17 mouse cellular contexts compared by ENCODE assay signal in the genomic region with DNA sequence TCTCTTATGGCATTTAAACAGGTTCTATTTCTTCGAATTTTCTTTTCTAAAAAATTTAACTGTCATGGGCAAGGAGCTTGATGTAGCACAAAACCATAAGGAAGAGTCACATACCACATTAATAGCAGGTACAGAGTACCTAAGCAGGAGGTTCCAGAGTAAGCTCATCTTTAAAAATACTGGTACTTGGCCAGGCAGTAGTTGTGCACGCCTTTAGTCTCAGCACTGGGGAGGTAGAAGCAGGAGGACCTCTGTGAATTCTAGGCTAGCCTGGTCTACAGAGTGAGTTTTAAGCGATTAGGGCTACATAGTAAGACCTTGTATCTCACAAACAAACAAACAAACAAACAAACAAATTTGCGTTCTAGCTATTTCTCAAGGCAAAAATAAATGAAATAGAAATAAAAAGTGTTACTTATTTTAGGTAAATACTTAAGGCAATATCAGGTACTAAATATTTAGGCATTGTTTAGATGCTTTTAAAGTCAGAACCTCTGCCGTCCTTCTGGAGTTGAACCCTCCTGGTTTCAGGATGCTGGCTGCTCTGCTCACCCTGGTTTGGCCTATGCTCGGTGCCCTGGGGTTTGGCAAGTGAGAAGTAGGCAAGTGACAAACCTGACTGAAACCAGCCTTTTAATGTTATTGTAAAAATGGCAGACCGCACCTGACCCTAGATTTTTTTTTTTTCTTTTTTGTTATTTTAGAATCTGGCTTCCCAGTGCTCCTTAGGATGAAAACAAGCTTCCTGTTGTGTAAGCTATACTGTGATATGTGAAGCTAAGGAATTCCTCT.
DNase-seq lines count a peak whose midpoint lies in the region; ATAC-seq and TF ChIP-seq lines count a peak whose summit lies in the region.
"Had no signal": no experiment of that assay in that cellular context is flagged by ENCODE, and none has a peak within 500 bp of the region (broad histone marks: within the 10 kb centered on the region; RNA-seq: fewer than 3 reads in every experiment).

No protein-coding gene starts in this region.

- H3K4me3 ChIP-seq in layer of hippocampus, adult 2 months = no peak overlapping the region
- H3K4me3 ChIP-seq in lung, postnatal 0 days (ENCODE audit: low read depth, low read length) = no peak overlapping the region
- no peak overlapping the region for H3K4me3 ChIP-seq in CH12.LX (replicated peaks in 1 of 3; ENCODE audit: low read depth in 2 of 3, low read length in 2 of 3, poor library complexity in 1 of 3)
- H3K4me3 ChIP-seq in myocyte = no peak overlapping the region
- no peak overlapping the region for H3K4me3 ChIP-seq in midbrain, embryonic 10.5 days
- H3K4me3 ChIP-seq: embryonic facial prominence, embryonic 10.5 days; erythroblast, embryonic 14.5 days; forebrain, embryonic 10.5 days; heart, embryonic 12.5 days; hindbrain, embryonic 12.5 days had no signal

- no peaks in the 10 kb centered on the region for H3K36me3 ChIP-seq in lung, postnatal 0 days (ENCODE audit: insufficient read depth, low read length)
- H3K36me3 ChIP-seq in CH12.LX (replicated peaks in 1 of 2; ENCODE audit: control insufficient read depth in 1 of 2, insufficient read depth in 1 of 2, low read length in 1 of 2) (peaks cover 4 to 42% of the 10 kb centered on the region in 2 experiments), myocyte (ENCODE audit: control insufficient read depth, insufficient read depth) (no peaks in the 10 kb centered on the region)
- no peaks in the 10 kb centered on the region for H3K36me3 ChIP-seq in midbrain, embryonic 10.5 days
- H3K36me3 ChIP-seq: embryonic facial prominence, embryonic 10.5 days; forebrain, embryonic 10.5 days; heart, embryonic 12.5 days; hindbrain, embryonic 12.5 days had no signal

- TF ChIP-seq EP300 in lung, postnatal 0 days (IDR thresholded peaks at IDR 0.05) = no peak
- no peak for TF ChIP-seq EP300 in CH12.LX (IDR thresholded peaks at IDR 0.05; ENCODE audit: low read length)

- no peak overlapping the region for H3K9ac ChIP-seq in lung, postnatal 0 days (replicated peaks; ENCODE audit: low read depth)
- H3K9ac ChIP-seq in CH12.LX (ENCODE audit: insufficient read depth, low read depth) = peak overlapping the region; percentile 18; the same call in 1 of the 2 replicates
- H3K9ac ChIP-seq: heart, embryonic 12.5 days; hindbrain, embryonic 12.5 days had no signal

- no peak for TF ChIP-seq POLR2A in CH12.LX (IDR thresholded peaks at IDR 0.05; ENCODE audit: low read depth, low read length)
- no peak for TF ChIP-seq POLR2A in myocyte (IDR thresholded peaks at IDR 0.05; ENCODE audit: insufficient read length, low read depth)

- H3K79me2 ChIP-seq in CH12.LX (replicated peaks; ENCODE audit: control insufficient read depth, extremely low read depth, insufficient read depth, poor library complexity, severe bottlenecking) (peaks cover 78% of the 10 kb centered on the region), myocyte (ENCODE audit: control insufficient read depth, insufficient read depth) (peaks cover 85% of the 10 kb centered on the region)

- no peak overlapping the region for H3ac ChIP-seq in myocyte (ENCODE audit: control insufficient read depth, insufficient read length)

- no peak for TF ChIP-seq CTCF in layer of hippocampus, adult 2 months (conservative IDR thresholded peaks at IDR 0.05)
- TF ChIP-seq CTCF in lung, postnatal 0 days (IDR thresholded peaks at IDR 0.05) = no peak
- no peak for TF ChIP-seq CTCF in CH12.LX (conservative IDR thresholded peaks at IDR 0.05 in 1 of 2, IDR thresholded peaks at IDR 0.05 in 1 of 2; ENCODE audit: low read depth in 2 of 2, low read length in 2 of 2)

- H3K27me3 ChIP-seq in lung, postnatal 0 days (replicated peaks; ENCODE audit: insufficient read depth, low read length) = no peaks in the 10 kb centered on the region
- H3K27me3 ChIP-seq in CH12.LX (replicated peaks) = no peaks in the 10 kb centered on the region
- no peaks in the 10 kb centered on the region for H3K27me3 ChIP-seq in myocyte (ENCODE audit: control insufficient read depth, insufficient read depth, insufficient read length)
- H3K27me3 ChIP-seq in midbrain, embryonic 10.5 days (ENCODE audit: low read depth, poor library complexity, severe bottlenecking) = no peaks in the 10 kb centered on the region
- H3K27me3 ChIP-seq: heart, embryonic 12.5 days; hindbrain, embryonic 12.5 days had no signal

- no peaks in the 10 kb centered on the region for H3K9me3 ChIP-seq in lung, postnatal 0 days (ENCODE audit: low read length)
- no peaks in the 10 kb centered on the region for H3K9me3 ChIP-seq in CH12.LX (replicated peaks; ENCODE audit: low read length)
- H3K9me3 ChIP-seq in midbrain, embryonic 10.5 days (replicated peaks) = no peaks in the 10 kb centered on the region
- H3K9me3 ChIP-seq: embryonic facial prominence, embryonic 10.5 days; forebrain, embryonic 10.5 days; heart, embryonic 12.5 days; hindbrain, embryonic 12.5 days had no signal

- peak overlapping the region; percentile 92 for H3K27ac ChIP-seq in layer of hippocampus, adult 2 months
- H3K27ac ChIP-seq in lung, postnatal 0 days (ENCODE audit: low read length) = peak overlapping the region; percentile 60; the same call in 1 of the 2 replicates
- peak overlapping the region; percentile 96 for H3K27ac ChIP-seq in CH12.LX (ENCODE audit: insufficient read depth, low read depth)
- H3K27ac ChIP-seq in midbrain, embryonic 10.5 days (replicated peaks) = no peak overlapping the region
- H3K27ac ChIP-seq: embryonic facial prominence, embryonic 10.5 days; forebrain, embryonic 10.5 days; hindbrain, embryonic 12.5 days had no signal

- no peak for TF ChIP-seq RAD21 in CH12.LX (IDR thresholded peaks at IDR 0.05; ENCODE audit: low read depth, low read length)

- H3K4me1 ChIP-seq in lung, postnatal 0 days (ENCODE audit: insufficient read depth, low read depth, low read length) = peaks cover under 1% of the 10 kb centered on the region; the same call in 1 of the 2 replicates
- H3K4me1 ChIP-seq in CH12.LX (ENCODE audit: control insufficient read depth in 1 of 2, insufficient read depth in 2 of 2) = peaks cover 4 to 66% of the 10 kb centered on the region in 2 experiments; a peak in 3 of 4 replicates
- 0 out of 2 replicates have a peak, but pooled peaks cover 2% of the 10 kb centered on the region for H3K4me1 ChIP-seq in midbrain, embryonic 10.5 days

- 87% methylated on average over 7 of the region's 7 CpGs for WGBS in lung, postnatal 0 days
- WGBS in midbrain, embryonic 10.5 days = 88% methylated on average over 7 of the region's 7 CpGs

- dilution Hi-C loops in CH12.LX (cut with MboI; ENCODE audit: extremely low pct_ligation_motif_present, extremely low pct_unique_long_range_greater_than_20kb, low sequenced_read_pairs) = no loop called here

- in situ Hi-C loops in CH12.LX (cut with MboI; ENCODE audit: low pct_ligation_motif_present, low pct_unique_long_range_greater_than_20kb, low sequenced_read_pairs) = no loop called here

- no peak for ATAC-seq in lung, postnatal 0 days
- ATAC-seq: forebrain, embryonic 14.5 days; hindbrain, embryonic 16.5 days; inflammation-experienced regulatory T-cells, adult 6 months had no signal

- H3K4me2 ChIP-seq in lung, postnatal 0 days (replicated peaks; ENCODE audit: low read depth, low read length) = no peak overlapping the region
- H3K4me2 ChIP-seq in CH12.LX (ENCODE audit: insufficient read depth, low read depth, poor library complexity, severe bottlenecking) (peak overlapping the region; percentile 64), myocyte (ENCODE audit: low read depth) (peak overlapping the region; percentile 92)
- H3K4me2 ChIP-seq: heart, embryonic 12.5 days; hindbrain, embryonic 12.5 days had no signal

- DNase-seq in layer of hippocampus, adult 2 months (ENCODE audit: low spot score in 2 of 2) = no peak
- no peak for DNase-seq in layer of hippocampus, adult 9-11 months
- no peak for DNase-seq in lung, postnatal 0 days (ENCODE audit: low spot score)
- no peak for DNase-seq in lung, postnatal 10 days
- peak; percentile 32 for DNase-seq in CH12.LX (ENCODE audit: extremely low read depth)
- DNase-seq in midbrain, embryonic 10.5 days (ENCODE audit: low spot score) = no peak
- DNase-seq: adrenal gland, postnatal 25 days; B cell, adult 2 months had no signal

TF ChIP-seq in CH12.LX, 34 proteins besides CTCF, POLR2A, EP300 and RAD21 (continues in another document):
- no peak for TF ChIP-seq NRF1 (IDR thresholded peaks at IDR 0.05; ENCODE audit: low read depth, low read length)
- no peak for TF ChIP-seq USF1 (IDR thresholded peaks at IDR 0.05; ENCODE audit: low read depth, low read length)
- TF ChIP-seq IRF4 (IDR thresholded peaks at IDR 0.05; ENCODE audit: low read depth, low read length) = no peak
- TF ChIP-seq SMC3 (IDR thresholded peaks at IDR 0.05; ENCODE audit: low read depth, low read length) = no peak
- TF ChIP-seq JUN (IDR thresholded peaks at IDR 0.05; ENCODE audit: insufficient read depth, low read depth, low read length) = no peak
- TF ChIP-seq ZNF384 (IDR thresholded peaks at IDR 0.05; ENCODE audit: low read depth, low read length) = 0 out of 2 replicates have a peak, but pooled peaks have one; percentile 6
- 0 out of 2 replicates have a peak, but pooled peaks have one; percentile 13 for TF ChIP-seq ELF1 (IDR thresholded peaks at IDR 0.05; ENCODE audit: low read depth, low read length)
- TF ChIP-seq GABPA (IDR thresholded peaks at IDR 0.05; ENCODE audit: insufficient replicate concordance, low read depth, low read length) = no peak
- TF ChIP-seq BHLHE40 (IDR thresholded peaks at IDR 0.05; ENCODE audit: low read depth, low read length) = peak; percentile 72; the same call in 1 of the 2 replicates
- no peak for TF ChIP-seq KAT2A (IDR thresholded peaks at IDR 0.05; ENCODE audit: insufficient replicate concordance, low read length)

TF ChIP-seq in myocyte, 11 proteins besides CTCF, POLR2A, EP300 and RAD21:
- TF ChIP-seq MYOD1 (IDR thresholded peaks at IDR 0.05; ENCODE audit: control insufficient read depth in 1 of 3, insufficient read length in 2 of 3, low read depth in 2 of 3) = no peak
- no peak for TF ChIP-seq MYOG (IDR thresholded peaks at IDR 0.05; ENCODE audit: control insufficient read depth in 1 of 3, insufficient read depth in 1 of 3, insufficient read length in 2 of 3, low read depth in 2 of 3)
